Mouse (Mus musculus): ENCODE measurements around the gene Pcgf2. TPM values are rescaled to one million over a fixed set of nuclear protein-coding genes. Genes with fewer than 3 reads are reported as not detected.
A peak's percentile ranks its signal among the peaks of the same experiment; 100 is the strongest.
"Not testable (repeated sequence)": the region's sequence is repeated elsewhere in the genome, so short reads cannot be mapped to it uniquely, and the experiment has no call there.

Gene Pcgf2
- polyA plus RNA-seq, 1 experiment from 2014 or later = 3.6 TPM

DNA sequence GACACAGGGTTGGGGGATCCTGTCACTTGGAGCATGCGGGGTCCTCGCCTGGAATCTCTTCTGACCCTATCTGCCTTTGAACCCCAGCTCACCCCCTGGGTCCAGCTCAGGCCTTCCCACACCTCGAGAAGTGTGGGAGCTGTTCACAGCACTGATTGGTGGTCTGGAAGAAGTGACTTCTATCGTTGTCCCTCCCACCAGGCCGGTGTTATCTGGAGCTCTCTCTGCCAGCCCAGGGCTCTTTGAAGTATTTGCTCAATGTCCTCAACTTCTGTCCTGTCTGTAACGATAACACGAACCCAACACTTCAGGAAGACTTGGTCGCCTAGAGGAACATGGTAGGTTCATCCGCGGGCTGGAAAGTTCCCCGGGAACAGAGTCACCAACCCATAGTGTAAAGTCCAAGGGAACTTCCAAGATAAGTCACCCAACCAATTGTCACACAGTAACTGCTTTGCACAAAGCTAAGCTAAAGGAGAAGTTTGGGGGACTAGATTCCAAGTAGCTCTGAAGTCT is 41.5 kb downstream of the Pcgf2 start:
- peak overlapping the region; percentile 80 for H3K4me2 ChIP-seq
- peaks cover 44% of the 10 kb centered on the region for H3K4me1 ChIP-seq (replicated peaks)
- no peaks in the 10 kb centered on the region for H3K36me3 ChIP-seq
- 34% methylated on average over 11 of the region's 11 CpGs for WGBS (ENCODE audit: insufficient replicate concordance)
- no peak overlapping the region; the same call in 1 of the 2 replicates for H3K27ac ChIP-seq
- ATAC-seq (ENCODE audit: low read depth) (no peak), DNase-seq (no peak)
- peak overlapping the region; percentile 69 for H3K4me3 ChIP-seq (replicated peaks)
- no peak overlapping the region for H3K9ac ChIP-seq
- H3K27me3 ChIP-seq = peaks cover 58% of the 10 kb centered on the region
- H3K9me3 ChIP-seq (replicated peaks) = no peaks in the 10 kb centered on the region

GRCm38 (mm10) chr11:97657967-97658366 is 42.3 kb downstream of the Pcgf2 start:
- not testable (repeated sequence) for H3K36me3 ChIP-seq; H3K4me3 ChIP-seq (replicated peaks); H3K27ac ChIP-seq; H3K9me3 ChIP-seq (replicated peaks); H3K4me2 ChIP-seq; ATAC-seq (ENCODE audit: low read depth); H3K9ac ChIP-seq; DNase-seq
- Histone ChIP-seq H3K27me3 (peaks cover 50% of the 10 kb centered on the region), H3K4me1 (replicated peaks) (peaks cover 40% of the 10 kb centered on the region)
- WGBS (ENCODE audit: insufficient replicate concordance) = 67% methylated on average over 6 of the region's 6 CpGs

DNA sequence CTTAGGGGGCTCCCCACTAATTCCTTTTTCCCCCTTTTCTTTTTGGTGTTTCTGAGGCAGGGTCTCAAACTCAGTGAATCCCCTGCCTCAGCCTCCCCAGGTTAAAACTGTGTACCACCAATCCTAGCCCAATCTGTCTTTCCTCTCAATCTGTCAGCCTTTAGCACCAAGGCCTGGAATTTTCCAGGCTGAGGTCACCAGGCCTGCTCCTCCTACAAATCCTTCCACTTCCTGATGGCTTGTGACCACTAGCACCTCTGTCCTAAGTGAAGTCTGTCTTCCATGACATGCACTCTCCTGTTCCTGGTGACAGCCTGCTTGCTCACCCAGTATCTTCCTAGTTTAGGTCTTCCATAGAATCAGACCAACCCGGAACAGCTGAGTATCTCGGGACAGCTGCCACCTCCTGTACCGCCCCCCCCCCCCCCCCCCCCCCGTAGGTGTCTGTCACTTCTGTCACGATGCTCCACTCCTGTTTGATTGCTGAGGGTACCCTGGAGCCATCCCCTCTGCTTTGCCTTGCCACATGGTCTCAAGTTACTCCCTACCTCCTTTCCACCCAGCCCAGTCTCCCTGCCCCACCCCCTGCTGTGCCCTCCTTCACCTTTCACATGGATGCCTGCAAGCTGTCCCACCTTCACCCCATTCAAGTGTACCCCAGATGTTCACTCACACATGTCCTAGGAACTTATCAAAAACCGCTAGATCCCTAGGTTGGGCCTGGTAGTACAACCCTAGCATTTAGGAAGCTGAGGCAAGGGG is 42.9 kb downstream of the Pcgf2 start:
- no peak overlapping the region for H3K4me3 ChIP-seq (replicated peaks)
- no peak overlapping the region for H3K27ac ChIP-seq
- no peaks in the 10 kb centered on the region for H3K36me3 ChIP-seq
- DNase-seq (no peak), ATAC-seq (ENCODE audit: low read depth) (no peak)
- no peaks in the 10 kb centered on the region for H3K9me3 ChIP-seq (replicated peaks)
- WGBS (ENCODE audit: insufficient replicate concordance) = 49% methylated on average over 5 of the region's 6 CpGs
- H3K9ac ChIP-seq = no peak overlapping the region
- no peak overlapping the region for H3K4me2 ChIP-seq
- peaks cover 44% of the 10 kb centered on the region for H3K27me3 ChIP-seq
- peaks cover 35% of the 10 kb centered on the region for H3K4me1 ChIP-seq (replicated peaks)

GRCm38 (mm10) chr11:97656269-97656971 is 43.9 kb downstream of the Pcgf2 start:
- Histone ChIP-seq H3K4me3 (replicated peaks) (no peak overlapping the region), H3K9me3 (replicated peaks) (no peaks in the 10 kb centered on the region), H3K9ac (no peak overlapping the region), H3K36me3 (no peaks in the 10 kb centered on the region), H3K4me2 (no peak overlapping the region), H3K27me3 (peaks cover 34% of the 10 kb centered on the region), H3K4me1 (replicated peaks) (peaks cover 26% of the 10 kb centered on the region), H3K27ac (no peak overlapping the region)
- WGBS (ENCODE audit: insufficient replicate concordance) = 67% methylated on average over 14 of the region's 14 CpGs
- no peak for ATAC-seq (ENCODE audit: low read depth)
- no peak for DNase-seq

GRCm38 (mm10) chr11:97654210-97654609 is 46.1 kb downstream of the Pcgf2 start:
- DNase-seq = no peak
- H3K27ac ChIP-seq = no peak overlapping the region

GRCm38 (mm10) chr11:97653376-97653775 is 46.9 kb downstream of the Pcgf2 start:
- not testable (repeated sequence) for H3K9ac ChIP-seq; H3K4me1 ChIP-seq (replicated peaks); H3K36me3 ChIP-seq; H3K4me3 ChIP-seq (replicated peaks); H3K27me3 ChIP-seq; H3K27ac ChIP-seq; H3K9me3 ChIP-seq (replicated peaks); H3K4me2 ChIP-seq; DNase-seq; ATAC-seq (ENCODE audit: low read depth)
- 82% methylated on average over 11 of the region's 11 CpGs for WGBS (ENCODE audit: insufficient replicate concordance)

More at GRCm38 (mm10) chr11:97654210-97654609, 46.1 kb downstream of the Pcgf2 start:
- Histone ChIP-seq H3K9ac (no peak overlapping the region), H3K36me3 (no peaks in the 10 kb centered on the region), H3K27me3 (peaks cover 14% of the 10 kb centered on the region), H3K9me3 (replicated peaks) (no peaks in the 10 kb centered on the region), H3K4me1 (replicated peaks) (peaks cover 7% of the 10 kb centered on the region), H3K4me2 (no peak overlapping the region), H3K4me3 (replicated peaks) (no peak overlapping the region)
- no peak for ATAC-seq (ENCODE audit: low read depth)
- 69% methylated on average over 2 of the region's 2 CpGs for WGBS (ENCODE audit: insufficient replicate concordance)

- Histone ChIP-seq H3K36me3 (no peaks in the 10 kb centered on the region), H3K4me2 (no peak overlapping the region), H3K9me3 (replicated peaks) (no peaks in the 10 kb centered on the region), H3K4me3 (replicated peaks) (no peak overlapping the region), H3K27ac (no peak overlapping the region), H3K4me1 (replicated peaks) (no peaks in the 10 kb centered on the region), H3K9ac (no peak overlapping the region), H3K27me3 (0 out of 2 replicates have a peak, but pooled peaks cover 2% of the 10 kb centered on the region)
- 59% methylated on average over 5 of the region's 5 CpGs for WGBS (ENCODE audit: insufficient replicate concordance)
- no peak for ATAC-seq (ENCODE audit: low read depth)
- no peak for DNase-seq
These were observed 50.0 kb downstream of the Pcgf2 start for GRCm38 (mm10) chr11:97650341-97650740.

DNA sequence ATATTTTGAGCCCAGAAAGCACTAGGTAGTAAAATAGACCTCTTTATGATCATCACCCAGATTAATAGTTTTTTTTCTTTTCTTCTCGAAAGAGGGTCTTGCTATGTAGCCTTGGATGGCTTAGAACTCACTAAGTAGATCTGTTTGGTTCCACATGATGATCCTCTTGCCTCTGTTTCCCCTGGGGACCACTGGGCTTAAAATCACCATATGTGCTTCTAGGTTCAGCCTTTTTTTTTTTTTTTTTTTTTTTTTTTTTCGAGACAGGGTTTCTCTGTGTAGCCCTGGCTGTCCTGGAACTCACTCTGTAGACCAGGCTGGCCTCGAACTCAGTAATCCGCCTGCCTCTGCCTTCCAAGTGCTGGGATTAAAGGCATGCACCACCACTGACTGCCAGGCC is 51.8 kb downstream of the Pcgf2 start:
- H3K4me1 ChIP-seq (replicated peaks); H3K4me3 ChIP-seq (replicated peaks); H3K4me2 ChIP-seq; H3K9ac ChIP-seq; H3K27ac ChIP-seq; H3K9me3 ChIP-seq (replicated peaks); H3K27me3 ChIP-seq; H3K36me3 ChIP-seq; DNase-seq; ATAC-seq (ENCODE audit: low read depth): not testable (repeated sequence)
- 55% methylated on average over 4 of the region's 4 CpGs for WGBS (ENCODE audit: insufficient replicate concordance)

- no peak for ATAC-seq (ENCODE audit: low read depth)
- Histone ChIP-seq H3K4me3 (replicated peaks) (no peak overlapping the region), H3K9ac (no peak overlapping the region), H3K36me3 (no peaks in the 10 kb centered on the region), H3K9me3 (replicated peaks) (no peaks in the 10 kb centered on the region), H3K4me2 (no peak overlapping the region), H3K4me1 (replicated peaks) (no peaks in the 10 kb centered on the region), H3K27ac (no peak overlapping the region), H3K27me3 (peaks cover 8% of the 10 kb centered on the region; the same call in 1 of the 2 replicates)
- WGBS (ENCODE audit: insufficient replicate concordance) = 5% methylated on average over 6 of the region's 6 CpGs
- DNase-seq = no peak
These were observed 55.5 kb downstream of the Pcgf2 start for GRCm38 (mm10) chr11:97644834-97645233.

GRCm38 (mm10) chr11:97643380-97644055 is 56.8 kb downstream of the Pcgf2 start:
- ATAC-seq (ENCODE audit: low read depth) (no peak), DNase-seq (no peak)
- H3K4me2 ChIP-seq = no peak overlapping the region
- no peak overlapping the region for H3K9ac ChIP-seq
- H3K4me1 ChIP-seq (replicated peaks) = no peaks in the 10 kb centered on the region
- H3K4me3 ChIP-seq (replicated peaks) = no peak overlapping the region
- H3K36me3 ChIP-seq = no peaks in the 10 kb centered on the region
- no peak overlapping the region for H3K27ac ChIP-seq
- 56% methylated on average over 8 of the region's 8 CpGs for WGBS (ENCODE audit: insufficient replicate concordance)
- H3K27me3 ChIP-seq = peaks cover 8% of the 10 kb centered on the region; the same call in 1 of the 2 replicates
- H3K9me3 ChIP-seq (replicated peaks) = no peaks in the 10 kb centered on the region

GRCm38 (mm10) chr11:97642746-97643145 is 57.6 kb downstream of the Pcgf2 start:
- H3K4me2 ChIP-seq = no peak overlapping the region
- peaks cover 11% of the 10 kb centered on the region; the same call in 1 of the 2 replicates for H3K27me3 ChIP-seq
- no peak overlapping the region for H3K4me3 ChIP-seq (replicated peaks)
- no peak for ATAC-seq (ENCODE audit: low read depth)
- H3K9ac ChIP-seq = no peak overlapping the region
- H3K27ac ChIP-seq = no peak overlapping the region
- H3K36me3 ChIP-seq = no peaks in the 10 kb centered on the region
- DNase-seq = no peak
- H3K4me1 ChIP-seq (replicated peaks) = no peaks in the 10 kb centered on the region
- H3K9me3 ChIP-seq (replicated peaks) = no peaks in the 10 kb centered on the region
- 39% methylated on average over 2 of the region's 2 CpGs for WGBS (ENCODE audit: insufficient replicate concordance)

Data from liver, embryonic 13.5 days (tissue).